Mouse (Mus musculus): Measurements from ENCODE around the gene Krcc1. TPM values are rescaled to one million over a fixed set of nuclear protein-coding genes. Genes with fewer than 3 reads are reported as not detected.
A peak's percentile ranks its signal among the peaks of the same experiment; 100 is the strongest.

Krcc1 gene
- polyA plus RNA-seq (2015; fragmentation: Nextera tagmentation; extraction: Ambion mirVana): 61.5 and 69.2 TPM in 2 replicates

DNA sequence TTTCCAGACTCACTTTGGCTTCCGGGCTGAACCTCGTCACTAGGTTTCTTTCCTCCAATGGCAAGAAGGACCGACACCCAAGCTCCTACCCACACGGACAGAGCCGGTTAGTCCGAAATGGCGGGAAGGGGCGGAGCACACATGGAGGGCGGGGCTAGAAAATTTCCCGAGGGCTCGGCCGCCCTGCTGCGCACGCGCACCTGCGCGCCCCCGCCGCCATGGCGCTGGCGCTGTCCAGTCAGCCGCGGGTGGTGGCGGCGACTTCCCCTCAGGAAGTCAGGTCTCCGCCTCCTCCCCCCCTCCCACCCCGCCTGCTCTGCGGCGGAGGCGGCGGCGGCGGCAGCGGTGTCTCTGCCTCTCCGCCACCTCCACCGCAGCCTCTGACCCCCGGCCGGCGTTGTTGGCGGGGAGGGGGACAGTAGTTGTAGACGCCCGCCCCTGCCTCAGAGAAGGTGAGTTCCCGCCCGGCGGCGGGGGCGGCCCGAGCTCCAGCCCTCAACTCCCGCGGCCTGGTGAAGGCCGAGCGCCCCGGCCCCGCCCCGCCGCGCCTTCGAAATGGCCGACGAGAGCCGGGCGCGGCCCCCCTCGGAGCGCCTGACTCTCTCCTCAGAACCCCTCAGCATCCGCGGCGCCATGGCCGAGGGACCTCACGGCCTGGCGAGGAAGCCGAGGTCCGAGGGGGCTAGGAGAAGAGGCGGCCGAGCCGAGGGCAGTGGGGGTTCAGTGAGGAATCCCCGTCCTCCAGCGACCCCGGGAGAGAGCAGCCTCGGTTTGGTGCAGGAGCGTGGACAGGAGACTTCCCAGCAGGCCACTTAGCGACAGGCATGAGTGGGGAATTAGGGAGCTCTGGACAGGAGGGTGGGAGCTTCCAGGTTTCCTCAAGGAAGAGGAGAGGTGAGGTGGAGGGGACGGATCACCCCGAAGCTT, at the start of gene Krcc1:
Gene Krcc1, plus strand, starts transcription at position 289 of the 927 bp plus-strand sequence.
- peak; percentile 93 for ATAC-seq (replicated peaks; ENCODE audit: extremely low read depth, insufficient read depth, low FRiP score)
- Histone ChIP-seq H3K4me2 (ENCODE audit: low read depth, low read length) (peak within 1 kb of the TSS; percentile 88), H3K36me3 (ENCODE audit: control insufficient read depth, insufficient read depth) (no peaks in the 10 kb centered on the region), H3K9ac (ENCODE audit: low read length) (peak within 1 kb of the TSS; percentile 100), H3K27ac (ENCODE audit: low read length) (peak within 1 kb of the TSS; percentile 99), H3K4me3 (ENCODE audit: low read length) (peak within 1 kb of the TSS; percentile 98), H3K9me3 (replicated peaks; ENCODE audit: control insufficient read depth, low read length) (no peaks in the 10 kb centered on the region), H3K4me1 (ENCODE audit: control insufficient read depth, insufficient read depth, low read length) (peaks cover 26% of the 10 kb centered on the region), H3K27me3 (ENCODE audit: control insufficient read depth, insufficient read depth, low read length) (no peaks in the 10 kb centered on the region)
- under 1% methylated on average over 81 of the region's 84 CpGs for WGBS

DNA sequence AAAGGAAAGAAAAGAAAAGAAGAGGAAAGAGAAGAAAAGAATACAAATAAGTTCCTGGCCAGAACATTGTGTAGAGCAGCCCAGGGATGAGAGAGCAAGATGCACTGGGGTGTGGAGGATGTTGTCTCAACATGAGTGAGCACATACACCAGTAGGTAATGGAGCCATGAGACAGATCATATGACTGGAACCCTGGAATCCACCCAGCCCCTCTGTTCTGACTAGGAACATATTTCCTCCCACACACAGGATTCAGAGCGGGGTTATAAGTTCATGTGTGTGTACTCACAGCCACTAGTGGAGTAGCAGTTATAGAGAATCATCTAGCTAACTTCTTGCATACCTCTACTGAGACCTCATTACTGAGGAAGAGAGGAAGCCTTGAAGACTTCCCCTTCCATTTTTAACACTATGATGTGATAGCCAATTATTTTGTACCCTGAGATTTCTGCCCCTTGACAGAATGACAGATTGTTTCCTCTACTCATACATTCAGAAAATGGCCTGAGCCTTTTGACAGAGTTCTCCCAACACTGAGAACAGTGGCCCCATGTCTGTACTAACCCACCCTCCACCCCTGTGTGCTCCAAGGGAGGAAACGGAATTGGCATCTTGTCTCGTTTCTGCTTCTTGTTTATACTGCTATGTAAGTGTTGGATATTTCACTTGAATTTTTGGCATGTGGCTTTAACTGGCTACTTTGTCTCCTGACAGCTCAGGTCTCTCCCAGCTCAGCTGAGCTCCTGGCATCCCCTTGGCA, 47.1 kb upstream of the Krcc1 start:
- H3K4me2 ChIP-seq (ENCODE audit: low read depth, low read length): no peak overlapping the region
- peaks cover 13% of the 10 kb centered on the region for H3K36me3 ChIP-seq (ENCODE audit: control insufficient read depth, insufficient read depth)
- H3K9ac ChIP-seq (ENCODE audit: low read length): no peak overlapping the region
- WGBS: 49% methylated on average over 3 of the region's 3 CpGs
- no peaks in the 10 kb centered on the region for H3K9me3 ChIP-seq (replicated peaks; ENCODE audit: control insufficient read depth, low read length)
- no peak overlapping the region for H3K27ac ChIP-seq (ENCODE audit: low read length)
- H3K27me3 ChIP-seq (ENCODE audit: control insufficient read depth, insufficient read depth, low read length): no peaks in the 10 kb centered on the region
- ATAC-seq (replicated peaks; ENCODE audit: extremely low read depth, insufficient read depth, low FRiP score): no peak
- peaks cover 33% of the 10 kb centered on the region for H3K4me1 ChIP-seq (ENCODE audit: control insufficient read depth, insufficient read depth, low read length)
- H3K4me3 ChIP-seq (ENCODE audit: low read length): no peak overlapping the region

DNA sequence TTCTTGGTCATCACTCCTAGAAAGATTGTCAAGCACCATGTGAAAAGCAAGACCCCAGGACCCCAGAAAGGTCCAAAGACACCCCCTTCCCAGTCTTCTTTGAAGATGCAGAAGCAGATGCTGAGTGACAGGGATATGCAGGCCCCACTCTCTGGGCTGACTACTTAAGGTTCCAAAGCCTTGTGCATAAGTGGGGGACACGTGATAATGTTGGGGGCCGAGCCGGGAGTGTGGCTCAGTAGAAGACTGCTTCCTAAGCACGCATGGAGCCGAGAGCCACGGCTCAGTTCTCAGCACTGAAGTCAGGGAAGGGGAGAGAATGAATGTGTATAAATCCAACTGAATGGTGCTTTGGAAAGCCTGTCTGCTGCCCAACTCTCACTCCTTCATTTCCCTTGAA, 44.9 kb upstream of the Krcc1 start:
- Histone ChIP-seq H3K4me2 (ENCODE audit: low read depth, low read length) (peak overlapping the region; percentile 36), H3K4me1 (ENCODE audit: control insufficient read depth, insufficient read depth, low read length) (peaks cover 33% of the 10 kb centered on the region), H3K9ac (ENCODE audit: low read length) (peak overlapping the region; percentile 38), H3K36me3 (ENCODE audit: control insufficient read depth, insufficient read depth) (peaks cover 4% of the 10 kb centered on the region), H3K4me3 (ENCODE audit: low read length) (no peak overlapping the region), H3K27ac (ENCODE audit: low read length) (peak overlapping the region; percentile 94), H3K27me3 (ENCODE audit: control insufficient read depth, insufficient read depth, low read length) (no peaks in the 10 kb centered on the region), H3K9me3 (replicated peaks; ENCODE audit: control insufficient read depth, low read length) (no peaks in the 10 kb centered on the region)
- WGBS: 13% methylated on average over 6 of the region's 6 CpGs
- ATAC-seq (replicated peaks; ENCODE audit: extremely low read depth, insufficient read depth, low FRiP score): no peak

DNA sequence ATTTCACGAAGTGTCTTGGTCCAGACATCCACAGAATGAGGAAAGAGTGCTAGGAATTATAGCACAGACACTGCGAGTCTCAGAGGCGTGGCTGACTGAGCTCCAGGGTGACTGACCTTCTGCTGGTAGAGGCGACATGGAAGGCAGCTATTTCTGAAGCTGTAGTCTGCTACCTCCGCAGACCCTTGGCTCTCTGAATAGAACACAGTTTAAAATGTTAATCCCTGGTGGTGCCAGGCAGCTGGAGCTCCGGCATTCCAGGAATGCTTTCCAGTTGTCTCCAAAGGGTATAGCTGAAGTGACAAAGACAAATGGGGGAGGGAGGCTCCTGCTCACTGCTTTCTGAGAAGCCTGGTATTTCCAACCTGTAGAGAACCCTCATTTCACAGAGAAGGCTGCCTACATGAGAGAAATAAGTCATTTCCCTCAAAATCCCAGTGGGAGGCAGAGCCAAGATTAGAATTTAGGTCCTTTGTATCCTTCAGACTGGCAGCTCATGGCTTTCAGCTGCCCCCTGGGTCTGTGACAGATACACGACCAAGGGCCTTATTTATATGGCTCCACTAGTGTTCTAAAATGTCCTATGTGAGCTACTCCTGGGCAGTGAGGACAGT, 44.2 kb upstream of the Krcc1 start:
- Histone ChIP-seq H3K9ac (ENCODE audit: low read length) (peak overlapping the region; percentile 46), H3K4me2 (ENCODE audit: low read depth, low read length) (peak overlapping the region; percentile 36), H3K36me3 (ENCODE audit: control insufficient read depth, insufficient read depth) (peaks cover 3% of the 10 kb centered on the region), H3K27ac (ENCODE audit: low read length) (peak overlapping the region; percentile 94), H3K9me3 (replicated peaks; ENCODE audit: control insufficient read depth, low read length) (no peaks in the 10 kb centered on the region), H3K27me3 (ENCODE audit: control insufficient read depth, insufficient read depth, low read length) (no peaks in the 10 kb centered on the region), H3K4me3 (ENCODE audit: low read length) (no peak overlapping the region), H3K4me1 (ENCODE audit: control insufficient read depth, insufficient read depth, low read length) (peaks cover 33% of the 10 kb centered on the region)
- ATAC-seq (replicated peaks; ENCODE audit: extremely low read depth, insufficient read depth, low FRiP score): peak; percentile 81
- WGBS: 11% methylated on average over 7 of the region's 7 CpGs

DNA sequence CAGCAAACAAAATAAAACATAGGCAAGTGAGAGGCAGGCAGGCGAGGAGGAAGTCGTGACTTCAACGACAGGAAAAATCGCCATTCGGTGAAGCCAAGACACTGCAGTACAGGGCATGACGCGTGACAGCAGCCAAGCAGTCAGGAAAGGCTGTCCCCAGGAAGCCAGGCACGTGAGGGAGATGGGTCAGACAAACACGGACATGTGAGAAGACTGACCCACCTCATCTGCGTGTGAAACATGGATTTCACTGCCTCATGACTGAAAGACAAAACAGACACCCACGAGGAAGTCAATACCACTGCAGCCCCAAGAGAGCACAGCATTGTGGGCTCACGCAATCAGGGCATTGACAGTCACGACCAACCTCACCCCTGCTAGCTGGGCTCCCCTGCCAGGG, 36.4 kb upstream of the Krcc1 start:
- no peak overlapping the region; the same call in 1 of the 2 replicates for H3K27ac ChIP-seq (ENCODE audit: low read length)
- no peak overlapping the region for H3K4me3 ChIP-seq (ENCODE audit: low read length)
- H3K9me3 ChIP-seq (replicated peaks; ENCODE audit: control insufficient read depth, low read length): no peaks in the 10 kb centered on the region
- 65% methylated on average over 13 of the region's 13 CpGs for WGBS
- H3K9ac ChIP-seq (ENCODE audit: low read length): no peak overlapping the region
- H3K27me3 ChIP-seq (ENCODE audit: control insufficient read depth, insufficient read depth, low read length): no peaks in the 10 kb centered on the region
- no peak overlapping the region for H3K4me2 ChIP-seq (ENCODE audit: low read depth, low read length)
- H3K4me1 ChIP-seq (ENCODE audit: control insufficient read depth, insufficient read depth, low read length): no peaks in the 10 kb centered on the region
- no peak for ATAC-seq (replicated peaks; ENCODE audit: extremely low read depth, insufficient read depth, low FRiP score)
- peaks cover 24% of the 10 kb centered on the region for H3K36me3 ChIP-seq (ENCODE audit: control insufficient read depth, insufficient read depth)

DNA sequence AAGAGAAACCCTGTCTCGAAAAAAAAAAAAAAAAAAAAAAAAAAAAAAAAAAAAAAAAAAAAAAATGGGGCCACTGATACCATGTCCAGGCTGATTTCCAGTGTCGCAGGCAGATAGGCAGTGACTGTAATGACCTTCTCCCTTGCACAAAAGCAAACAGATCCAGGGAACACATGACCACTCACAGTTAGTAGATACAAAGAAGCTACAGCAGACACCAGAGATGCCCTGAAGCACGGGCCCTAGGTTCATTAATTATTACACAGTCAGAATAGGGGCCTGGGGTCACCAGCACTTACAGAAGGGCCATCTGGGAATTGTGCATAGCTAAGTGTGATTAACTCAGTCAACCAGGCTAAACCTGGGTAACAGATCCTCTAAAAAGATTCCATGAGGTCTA, 35.5 kb upstream of the Krcc1 start:
- Histone ChIP-seq H3K27me3 (ENCODE audit: control insufficient read depth, insufficient read depth, low read length) (no peaks in the 10 kb centered on the region), H3K9me3 (replicated peaks; ENCODE audit: control insufficient read depth, low read length) (no peaks in the 10 kb centered on the region), H3K4me2 (ENCODE audit: low read depth, low read length) (no peak overlapping the region), H3K36me3 (ENCODE audit: control insufficient read depth, insufficient read depth) (peaks cover 24% of the 10 kb centered on the region), H3K27ac (ENCODE audit: low read length) (no peak overlapping the region), H3K4me1 (ENCODE audit: control insufficient read depth, insufficient read depth, low read length) (peaks cover 6% of the 10 kb centered on the region), H3K4me3 (ENCODE audit: low read length) (no peak overlapping the region), H3K9ac (ENCODE audit: low read length) (no peak overlapping the region)
- WGBS: 53% methylated on average over 3 of the region's 3 CpGs
- no peak for ATAC-seq (replicated peaks; ENCODE audit: extremely low read depth, insufficient read depth, low FRiP score)

DNA sequence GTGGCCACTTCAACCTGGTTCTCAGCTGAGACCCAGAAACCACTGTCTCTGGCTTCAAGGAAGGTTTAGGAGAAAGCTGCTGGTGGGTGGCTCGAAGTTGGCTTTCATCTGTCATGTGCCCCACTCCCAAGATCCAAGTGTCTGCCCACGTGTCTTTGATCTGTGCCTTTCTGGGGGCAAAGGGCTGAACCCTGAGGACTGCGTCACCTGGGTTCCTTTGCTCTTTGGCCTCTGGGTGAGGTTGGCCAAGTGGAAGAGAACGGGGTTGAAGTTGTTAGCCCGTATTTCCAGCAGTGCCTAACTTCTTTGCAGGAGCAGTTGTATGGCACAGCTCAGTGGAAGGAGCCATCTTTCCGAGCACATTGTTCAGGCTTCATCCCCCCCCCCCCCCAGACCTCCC, 35.0 kb upstream of the Krcc1 start:
- H3K4me2 ChIP-seq (ENCODE audit: low read depth, low read length): no peak overlapping the region
- ATAC-seq (replicated peaks; ENCODE audit: extremely low read depth, insufficient read depth, low FRiP score): no peak
- peaks cover 12% of the 10 kb centered on the region for H3K4me1 ChIP-seq (ENCODE audit: control insufficient read depth, insufficient read depth, low read length)
- H3K27ac ChIP-seq (ENCODE audit: low read length): no peak overlapping the region
- no peak overlapping the region for H3K9ac ChIP-seq (ENCODE audit: low read length)
- H3K9me3 ChIP-seq (replicated peaks; ENCODE audit: control insufficient read depth, low read length): no peaks in the 10 kb centered on the region
- peaks cover 24% of the 10 kb centered on the region for H3K36me3 ChIP-seq (ENCODE audit: control insufficient read depth, insufficient read depth)
- no peak overlapping the region for H3K4me3 ChIP-seq (ENCODE audit: low read length)
- 82% methylated on average over 6 of the region's 6 CpGs for WGBS
- H3K27me3 ChIP-seq (ENCODE audit: control insufficient read depth, insufficient read depth, low read length): no peaks in the 10 kb centered on the region

DNA sequence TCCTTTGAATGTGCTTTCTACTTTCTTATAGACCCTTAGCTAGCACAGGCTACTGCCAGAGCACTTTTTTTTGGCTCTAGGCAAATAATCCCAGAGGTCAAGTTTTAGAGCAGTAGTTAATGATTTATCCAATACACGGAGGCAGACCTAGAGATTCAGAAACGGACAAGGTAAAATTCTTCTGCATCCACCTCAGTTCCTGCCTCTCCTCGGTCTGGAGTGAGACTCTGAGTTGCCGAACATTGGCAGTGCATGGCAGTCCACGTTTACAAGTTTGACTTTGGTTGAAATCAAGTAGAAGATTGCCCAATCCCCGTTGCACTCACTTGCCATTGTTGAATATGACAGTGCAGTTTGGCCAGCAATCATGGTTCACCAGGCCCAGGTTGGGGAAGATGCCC, 34.4 kb upstream of the Krcc1 start:
- no peak overlapping the region for H3K4me3 ChIP-seq (ENCODE audit: low read length)
- ATAC-seq (replicated peaks; ENCODE audit: extremely low read depth, insufficient read depth, low FRiP score): no peak
- 85% methylated on average over 6 of the region's 6 CpGs for whole genome bisulfite sequencing
- peaks cover 15% of the 10 kb centered on the region for H3K4me1 ChIP-seq (ENCODE audit: control insufficient read depth, insufficient read depth, low read length)
- H3K27ac ChIP-seq (ENCODE audit: low read length): no peak overlapping the region
- no peaks in the 10 kb centered on the region for H3K9me3 ChIP-seq (replicated peaks; ENCODE audit: control insufficient read depth, low read length)
- H3K9ac ChIP-seq (ENCODE audit: low read length): no peak overlapping the region
- H3K36me3 ChIP-seq (ENCODE audit: control insufficient read depth, insufficient read depth): peaks cover 24% of the 10 kb centered on the region
- no peak overlapping the region for H3K4me2 ChIP-seq (ENCODE audit: low read depth, low read length)
- H3K27me3 ChIP-seq (ENCODE audit: control insufficient read depth, insufficient read depth, low read length): no peaks in the 10 kb centered on the region
